Mouse (Mus musculus) neural tube, embryonic 14.5 days (tissue): Measurements from ENCODE around the gene B3gat2. TPM values are rescaled to one million over a fixed set of nuclear protein-coding genes. Genes with fewer than 3 reads are reported as not detected.

Experiments used
- ATAC-seq: fragments of 200-750 bp; cut with Nextera tagmentation; 2 replicates; pipeline ENCODE4 v1.8.0; 2017; ENCODE audit warnings: low read depth, mild to moderate bottlenecking, moderate TSS enrichment, moderate library complexity
- H3K27ac ChIP-seq: fragments of 300-500 bp; sonication (generic); 2 replicates; pipeline ENCODE4 v1.5.1; 2014; ENCODE audit warnings: low read depth, mild to moderate bottlenecking, control low read depth, low read length, moderate library complexity, mixed read lengths
- H3K27me3 ChIP-seq: fragments of 300-500 bp; sonication (generic); 2 replicates; pipeline ENCODE4 v1.6.1; 2014; ENCODE audit warnings: low read length; ENCODE audit not compliant: control insufficient read depth, insufficient read depth
- H3K36me3 ChIP-seq: fragments of 300-500 bp; sonication (generic); 2 replicates; pipeline ENCODE4 v1.6.1; 2014; ENCODE audit warnings: low read length, mixed read lengths; ENCODE audit not compliant: control insufficient read depth, insufficient read depth
- H3K4me1 ChIP-seq: fragments of 300-500 bp; sonication (generic); 2 replicates; pipeline ENCODE4 v1.6.1; 2014; ENCODE audit warnings: low read length; ENCODE audit not compliant: control insufficient read depth, insufficient read depth
- H3K4me2 ChIP-seq: fragments of 300-500 bp; sonication (generic); 2 replicates; pipeline ENCODE4 v1.6.1; 2014; ENCODE audit warnings: mild to moderate bottlenecking, low read depth, low read length, control low read depth
- H3K4me3 ChIP-seq: fragments of 300-500 bp; sonication (generic); 2 replicates; pipeline ENCODE4 v1.5.1; 2014; ENCODE audit warnings: low read depth, low read length, control low read depth, mixed read lengths
- H3K9ac ChIP-seq: fragments of 300-500 bp; sonication (generic); replicated peaks from 2 replicates; pipeline ENCODE4 v1.6.1; 2014; ENCODE audit warnings: low read depth, mild to moderate bottlenecking, control low read depth, low read length, mixed read lengths
- H3K9me3 ChIP-seq: fragments of 300-500 bp; sonication (generic); 2 replicates; pipeline ENCODE4 v1.6.1; 2016; ENCODE audit warnings: low read length; ENCODE audit not compliant: control insufficient read depth
- WGBS: fragments of 180-500 bp; shearing (Covaris S2); extraction: QIAGEN DNeasy Blood & Tissue Kit; methylation state at CpG from one replicate; pipeline ENCODE4 v1.1.7; 2014; 5-methylcytosine and 5-hydroxymethylcytosine counted together
- polyA plus RNA-seq: library from polyadenylated mRNA; unstranded; fragments of >200 nt; fragmentation: Nextera tagmentation; extraction: Ambion mirVana; gene quantifications from 2 replicates; pipeline ENCODE4 v1.2.1, GENCODE M21; 2014

B3gat2 gene
- polyA plus RNA-seq, 1 experiment from 2014 or later: 34.7 TPM

DNA sequence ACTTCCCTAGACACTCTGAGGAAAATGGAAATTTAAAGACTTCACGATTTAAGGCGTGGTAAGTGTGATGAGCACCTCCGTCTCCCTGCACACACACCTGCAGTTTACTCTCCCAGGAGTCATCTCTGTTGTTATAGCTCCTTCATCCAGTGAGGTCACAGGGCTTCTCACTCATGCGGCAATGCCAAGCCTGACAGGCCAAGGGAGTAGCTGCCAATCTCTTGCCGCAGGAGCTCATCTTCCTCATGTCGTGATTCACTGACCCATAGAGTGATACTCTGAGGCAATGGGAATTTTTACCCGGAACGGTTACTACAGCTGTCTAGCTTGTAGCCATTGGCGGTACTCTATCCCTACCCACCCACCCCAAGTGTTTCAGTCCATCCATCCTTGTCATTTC lies 36.8 kb downstream of the B3gat2 start:
- ATAC-seq: no peak
- no peak overlapping the region for H3K9ac ChIP-seq
- H3K9me3 ChIP-seq: no peaks in the 10 kb centered on the region
- no peaks in the 10 kb centered on the region for H3K27me3 ChIP-seq
- H3K36me3 ChIP-seq: no peaks in the 10 kb centered on the region
- no peaks in the 10 kb centered on the region for H3K4me1 ChIP-seq
- no peak overlapping the region for H3K4me3 ChIP-seq
- H3K27ac ChIP-seq: no peak overlapping the region
- no peak overlapping the region for H3K4me2 ChIP-seq
- WGBS: 88% methylated on average over 9 of the region's 9 CpGs

DNA sequence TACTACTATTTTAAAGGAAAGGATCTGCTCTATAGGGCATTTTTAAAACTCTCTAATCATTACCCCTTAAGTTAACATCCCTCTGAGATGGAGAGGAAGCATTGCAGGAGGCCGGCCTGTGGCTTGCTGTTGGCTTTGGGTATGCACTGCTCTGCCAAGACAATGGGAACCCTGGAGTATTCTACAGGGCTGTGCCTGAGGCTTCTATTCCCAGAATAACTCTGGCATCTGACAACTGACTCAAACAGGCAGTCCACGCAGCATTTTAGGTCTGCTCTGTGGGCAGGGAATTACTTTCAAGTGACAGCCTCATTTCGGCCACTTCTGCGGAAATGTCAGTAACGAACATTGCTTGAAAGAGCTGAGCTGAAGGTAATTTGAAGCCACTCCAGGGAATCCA lies 60.1 kb downstream of the B3gat2 start:
- H3K9ac ChIP-seq: no peak overlapping the region
- H3K4me2 ChIP-seq: no peak overlapping the region
- ATAC-seq: no peak
- no peaks in the 10 kb centered on the region for H3K4me1 ChIP-seq
- no peak overlapping the region for H3K27ac ChIP-seq
- H3K4me3 ChIP-seq: no peak overlapping the region
- H3K27me3 ChIP-seq: no peaks in the 10 kb centered on the region
- no peaks in the 10 kb centered on the region for H3K36me3 ChIP-seq
- WGBS: 77% methylated on average over 5 of the region's 5 CpGs
- H3K9me3 ChIP-seq: no peaks in the 10 kb centered on the region

DNA sequence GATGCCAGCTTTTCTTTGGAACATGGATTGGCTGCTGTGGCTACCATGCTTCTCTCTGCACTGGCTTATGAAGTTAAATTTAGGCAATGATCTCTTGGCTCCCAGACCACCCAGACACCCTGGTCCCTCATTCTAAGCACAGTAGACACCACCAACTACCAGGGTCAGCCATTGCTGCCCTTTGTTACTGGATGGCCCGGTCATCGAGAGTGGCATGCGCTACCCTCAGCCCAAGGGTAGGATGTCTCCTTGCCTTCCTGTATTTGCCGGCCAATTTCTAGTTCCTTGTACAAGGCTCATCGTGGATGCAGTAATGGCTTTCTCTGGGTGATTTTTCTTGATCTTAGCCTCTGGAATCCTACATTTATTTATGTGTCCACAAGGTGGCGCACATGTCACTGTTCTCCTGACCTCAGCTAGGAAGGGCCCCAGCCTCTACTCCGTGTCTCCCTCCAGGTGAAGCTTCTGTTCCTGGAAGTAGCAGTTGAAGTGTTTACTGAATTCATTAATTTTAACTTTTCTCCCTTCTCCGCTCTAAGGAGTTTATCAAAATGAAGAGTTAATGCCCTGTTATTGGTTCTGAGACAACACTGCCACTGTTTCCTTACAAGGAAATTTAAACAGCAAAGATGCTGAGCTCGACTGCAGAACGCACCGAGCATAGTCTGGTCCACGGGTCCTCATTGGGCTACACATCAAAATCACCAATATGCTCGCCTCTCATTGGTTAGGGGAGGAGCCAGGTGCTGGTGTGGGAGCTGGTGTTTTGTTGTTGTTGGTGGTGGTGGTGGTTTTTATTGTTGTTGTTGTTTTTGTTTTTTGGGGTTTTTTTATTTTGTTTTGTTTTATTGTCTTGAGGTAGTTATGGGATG lies 65.6 kb downstream of the B3gat2 start:
- Histone ChIP-seq H3K27me3 (no peaks in the 10 kb centered on the region), H3K27ac (no peak overlapping the region), H3K4me2 (no peak overlapping the region), H3K9me3 (no peaks in the 10 kb centered on the region), H3K4me1 (no peaks in the 10 kb centered on the region), H3K36me3 (no peaks in the 10 kb centered on the region), H3K9ac (no peak overlapping the region), H3K4me3 (no peak overlapping the region)
- 45% methylated on average over 13 of the region's 13 CpGs for WGBS
- peak; percentile 47 for ATAC-seq

DNA sequence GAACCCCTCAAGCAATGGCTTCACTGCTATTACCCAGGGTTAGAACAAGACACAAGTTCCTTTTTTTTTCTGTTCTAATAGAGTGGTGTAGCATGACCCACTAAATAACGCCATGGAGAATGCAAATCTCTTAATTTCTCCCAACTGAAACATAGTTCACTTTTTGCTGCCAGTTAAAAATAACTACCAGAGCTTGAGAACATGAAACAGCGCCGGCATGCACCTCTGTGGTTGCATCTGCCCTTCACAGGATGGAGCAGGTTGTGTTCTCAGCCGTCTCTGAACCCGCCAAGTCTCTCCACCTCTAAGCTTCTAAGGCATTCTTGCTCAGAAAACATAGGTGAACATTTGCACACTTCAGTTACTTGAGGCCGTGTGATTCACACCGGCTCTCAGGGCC lies 72.7 kb downstream of the B3gat2 start:
- WGBS: 69% methylated on average over 7 of the region's 7 CpGs
- Histone ChIP-seq H3K4me1 (peaks cover 4% of the 10 kb centered on the region; the same call in 1 of the 2 replicates), H3K9ac (no peak overlapping the region), H3K36me3 (no peaks in the 10 kb centered on the region), H3K4me3 (no peak overlapping the region), H3K9me3 (no peaks in the 10 kb centered on the region), H3K4me2 (no peak overlapping the region), H3K27me3 (no peaks in the 10 kb centered on the region), H3K27ac (no peak overlapping the region)
- no peak for ATAC-seq

DNA sequence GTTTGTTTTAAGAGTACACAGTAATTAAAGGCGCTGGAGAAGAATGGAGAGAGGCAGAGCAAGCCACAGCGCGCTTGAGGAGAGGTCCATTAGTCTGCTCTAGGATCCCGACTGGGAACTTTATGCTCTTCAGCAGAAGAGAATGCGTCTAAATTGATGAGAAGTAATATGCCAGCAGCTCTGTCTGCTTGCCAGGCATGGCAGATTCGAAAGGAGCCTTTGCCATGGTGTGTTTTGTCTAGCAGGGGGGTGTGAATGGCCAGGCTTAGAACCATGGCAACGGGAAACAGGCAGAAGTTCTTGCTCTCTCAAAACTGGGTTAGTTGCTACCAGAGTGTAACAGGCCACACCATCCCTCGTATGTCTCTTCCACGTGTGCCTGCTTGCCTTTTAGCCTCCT lies 73.3 kb downstream of the B3gat2 start:
- H3K4me3 ChIP-seq: no peak overlapping the region
- peak; percentile 78 for ATAC-seq
- no peak overlapping the region for H3K4me2 ChIP-seq
- no peaks in the 10 kb centered on the region for H3K27me3 ChIP-seq
- H3K9ac ChIP-seq: no peak overlapping the region
- no peak overlapping the region for H3K27ac ChIP-seq
- H3K9me3 ChIP-seq: no peaks in the 10 kb centered on the region
- H3K36me3 ChIP-seq: no peaks in the 10 kb centered on the region
- WGBS: 42% methylated on average over 9 of the region's 9 CpGs
- H3K4me1 ChIP-seq: peaks cover 4% of the 10 kb centered on the region; the same call in 1 of the 2 replicates

DNA sequence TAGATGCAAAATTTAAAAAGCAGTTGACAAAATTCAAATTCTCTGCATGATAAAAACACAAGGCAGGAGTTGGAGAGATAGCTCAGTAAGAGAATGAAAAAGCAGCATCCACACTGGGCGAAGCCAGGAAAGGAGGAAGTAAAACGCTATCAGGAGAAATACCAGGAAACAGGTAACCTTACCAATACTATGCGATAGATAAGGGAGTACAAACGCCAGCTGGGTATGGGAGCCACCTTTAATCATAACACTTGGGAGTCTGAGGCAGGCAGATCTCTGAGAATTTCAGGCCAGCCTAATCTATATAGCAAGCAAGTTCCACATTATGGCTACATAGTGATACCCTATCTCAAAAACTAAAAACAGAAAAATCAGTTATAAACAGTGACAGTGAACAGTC lies 75.1 kb downstream of the B3gat2 start:
- no peak for ATAC-seq
- Histone ChIP-seq H3K36me3 (no peaks in the 10 kb centered on the region), H3K9ac (no peak overlapping the region), H3K4me3 (no peak overlapping the region), H3K27me3 (no peaks in the 10 kb centered on the region), H3K27ac (no peak overlapping the region), H3K4me1 (peaks cover 4% of the 10 kb centered on the region; the same call in 1 of the 2 replicates), H3K9me3 (no peaks in the 10 kb centered on the region), H3K4me2 (no peak overlapping the region)
- WGBS: 92% methylated on average over 4 of the region's 4 CpGs

DNA sequence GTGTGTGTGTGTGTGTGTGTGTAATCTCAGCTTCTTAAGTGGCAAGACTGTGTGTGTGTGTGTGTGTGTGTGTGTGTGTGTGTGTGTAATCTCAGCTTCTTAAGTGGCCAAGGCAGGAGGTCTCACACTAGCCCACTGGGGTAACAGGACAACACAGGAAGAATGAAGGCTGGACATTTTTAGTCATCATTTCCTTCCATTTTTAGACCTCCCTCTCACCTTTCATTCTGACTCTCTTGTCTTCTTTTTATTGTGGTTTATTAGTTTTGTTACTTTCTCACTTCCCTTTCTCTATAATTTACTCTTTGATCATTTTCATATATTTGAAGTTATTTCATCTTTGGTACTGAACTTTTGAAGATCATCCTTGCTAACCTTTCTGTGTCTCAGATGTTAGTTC lies 79.4 kb downstream of the B3gat2 start:
- H3K27me3 ChIP-seq: no peaks in the 10 kb centered on the region
- H3K36me3 ChIP-seq: peaks cover 10% of the 10 kb centered on the region; the same call in 1 of the 2 replicates
- no peak overlapping the region for H3K4me3 ChIP-seq
- H3K4me1 ChIP-seq: no peaks in the 10 kb centered on the region
- ATAC-seq: no peak
- no peak overlapping the region for H3K27ac ChIP-seq
- no peak overlapping the region for H3K9ac ChIP-seq
- H3K4me2 ChIP-seq: no peak overlapping the region
- H3K9me3 ChIP-seq: no peaks in the 10 kb centered on the region

DNA sequence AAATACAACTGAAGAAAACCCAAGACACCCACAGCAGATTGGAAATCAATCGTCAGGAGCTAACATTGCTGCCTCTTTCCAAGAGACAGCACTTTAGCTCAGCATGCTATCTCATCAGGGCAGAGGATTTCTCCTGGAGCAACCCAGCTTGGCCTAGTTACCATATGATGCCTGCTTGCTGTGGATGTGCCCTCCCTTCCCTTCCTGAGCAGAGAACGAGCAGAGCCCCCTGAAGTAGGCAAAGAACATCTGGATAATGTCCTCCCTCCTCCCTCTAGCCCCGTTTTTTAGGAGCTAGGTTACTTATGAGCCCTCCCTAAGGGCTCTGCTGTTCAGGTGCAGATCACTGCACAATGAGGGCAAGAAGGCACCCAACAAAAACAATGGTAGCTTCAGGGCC lies 81.1 kb downstream of the B3gat2 start:
- Histone ChIP-seq H3K4me3 (no peak overlapping the region), H3K27me3 (no peaks in the 10 kb centered on the region), H3K36me3 (peaks cover 13% of the 10 kb centered on the region), H3K27ac (peak overlapping the region; percentile 11; the same call in 1 of the 2 replicates), H3K4me1 (no peaks in the 10 kb centered on the region), H3K9ac (no peak overlapping the region), H3K4me2 (no peak overlapping the region), H3K9me3 (no peaks in the 10 kb centered on the region)
- 49% methylated on average over 3 of the region's 3 CpGs for WGBS
- ATAC-seq: peak; percentile 54; the same call in 1 of the 2 replicates

DNA sequence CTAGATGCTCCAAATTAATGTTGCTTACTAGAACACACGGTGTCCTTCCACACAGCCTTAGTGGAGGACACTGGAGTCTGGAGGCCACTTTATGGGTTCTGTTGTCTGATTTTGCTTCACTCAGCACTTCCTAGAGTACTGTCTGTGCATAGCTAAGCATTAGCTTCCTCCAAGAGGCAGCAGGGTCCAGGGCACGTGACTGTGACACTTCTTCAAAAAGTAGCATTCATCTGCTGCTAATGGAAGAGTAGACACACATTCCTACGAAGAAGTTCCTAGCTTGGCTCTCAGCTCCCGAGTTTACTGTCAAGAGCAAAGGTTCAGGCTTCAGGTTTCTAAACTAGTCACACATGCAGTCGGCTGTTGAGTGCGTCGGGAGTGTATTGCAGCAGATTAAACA lies 82.2 kb downstream of the B3gat2 start:
- no peak for ATAC-seq
- no peaks in the 10 kb centered on the region for H3K4me1 ChIP-seq
- H3K9me3 ChIP-seq: no peaks in the 10 kb centered on the region
- H3K4me2 ChIP-seq: no peak overlapping the region
- no peaks in the 10 kb centered on the region for H3K27me3 ChIP-seq
- 87% methylated on average over 7 of the region's 7 CpGs for WGBS
- H3K36me3 ChIP-seq: peaks cover 22% of the 10 kb centered on the region
- H3K4me3 ChIP-seq: no peak overlapping the region
- H3K27ac ChIP-seq: no peak overlapping the region
- no peak overlapping the region for H3K9ac ChIP-seq
